Mouse (Mus musculus): ENCODE measurements around the gene Nploc4. TPM values are rescaled to one million over a fixed set of nuclear protein-coding genes. Genes with fewer than 3 reads are reported as not detected.

The Nploc4 gene
- polyA plus RNA-seq, 1 experiment from 2014 or later: 34.5 TPM

- H3K4me2 ChIP-seq: no peak overlapping the region
- H3K4me1 ChIP-seq: peaks cover 2% of the 10 kb centered on the region
- H3K9ac ChIP-seq: no peak overlapping the region
- no peaks in the 10 kb centered on the region for H3K9me3 ChIP-seq
- H3K27ac ChIP-seq: no peak overlapping the region
- ATAC-seq (ENCODE audit: borderline replicate concordance, extremely low read depth, low FRiP score, low TSS enrichment): no peak
- 71% methylated on average over 10 of the region's 10 CpGs for WGBS
- no peak overlapping the region for H3K4me3 ChIP-seq
- no peaks in the 10 kb centered on the region for H3K27me3 ChIP-seq
- peaks cover 7% of the 10 kb centered on the region for H3K36me3 ChIP-seq
These were observed 97.5 kb downstream of the Nploc4 start for GRCm38 (mm10) chr11:120339978-120340513.

- no peaks in the 10 kb centered on the region for H3K27me3 ChIP-seq
- H3K9me3 ChIP-seq: no peaks in the 10 kb centered on the region
- 69% methylated on average over 3 of the region's 3 CpGs for WGBS
- H3K9ac ChIP-seq: no peak overlapping the region
- H3K36me3 ChIP-seq: no peaks in the 10 kb centered on the region
- no peaks in the 10 kb centered on the region for H3K4me1 ChIP-seq
- no peak overlapping the region for H3K4me3 ChIP-seq
- H3K27ac ChIP-seq: no peak overlapping the region
- no peak for ATAC-seq (ENCODE audit: borderline replicate concordance, extremely low read depth, low FRiP score, low TSS enrichment)
- no peak overlapping the region for H3K4me2 ChIP-seq
These were observed 98.7 kb downstream of the Nploc4 start for GRCm38 (mm10) chr11:120338786-120339185.

- Histone ChIP-seq H3K4me2 (no peak overlapping the region), H3K4me3 (no peak overlapping the region), H3K9me3 (no peaks in the 10 kb centered on the region), H3K27me3 (no peaks in the 10 kb centered on the region), H3K4me1 (no peaks in the 10 kb centered on the region), H3K27ac (no peak overlapping the region), H3K36me3 (no peaks in the 10 kb centered on the region), H3K9ac (no peak overlapping the region)
- 37% methylated on average over 2 of the region's 2 CpGs for WGBS
- no peak for ATAC-seq (ENCODE audit: borderline replicate concordance, extremely low read depth, low FRiP score, low TSS enrichment)
These were observed 100.1 kb downstream of the Nploc4 start for GRCm38 (mm10) chr11:120337447-120337846.

- Histone ChIP-seq H3K9me3 (no peaks in the 10 kb centered on the region), H3K9ac (no peak overlapping the region), H3K27ac (no peak overlapping the region), H3K4me2 (no peak overlapping the region), H3K27me3 (no peaks in the 10 kb centered on the region), H3K4me3 (no peak overlapping the region), H3K4me1 (no peaks in the 10 kb centered on the region), H3K36me3 (no peaks in the 10 kb centered on the region)
- 75% methylated on average over 6 of the region's 6 CpGs for WGBS
- no peak for ATAC-seq (ENCODE audit: borderline replicate concordance, extremely low read depth, low FRiP score, low TSS enrichment)
These were observed 102.0 kb downstream of the Nploc4 start for GRCm38 (mm10) chr11:120335431-120336021.

Small RNA genes within 50 kb of the gene (microRNA-seq; reads per million reads assigned to microRNA genes)
- gene Gm23419 (not detected), gene Mir6935 (2.0 reads per million, percentile 5 among the genes with 10 or more reads in this experiment)

Other genes starting within 250 kb of the Nploc4 start
- 8.7 and 9.2 TPM in 2 replicates for gene Bahcc1, start 204.8 kb downstream of the Nploc4 start, polyA plus RNA-seq (2015; fragmentation: Nextera tagmentation; extraction: Ambion mirVana)
- gene Actg1, start 89.2 kb downstream of the Nploc4 start, polyA plus RNA-seq (2015; fragmentation: Nextera tagmentation; extraction: Ambion mirVana): 2,618 and 2,638 TPM in 2 replicates
- 0.38 and 0.56 TPM in 2 replicates for gene Fscn2, start 76.2 kb downstream of the Nploc4 start, polyA plus RNA-seq (2015; fragmentation: Nextera tagmentation; extraction: Ambion mirVana)
- 36.9 and 37.4 TPM in 2 replicates for gene Faap100, start 58.9 kb downstream of the Nploc4 start, polyA plus RNA-seq (2015; fragmentation: Nextera tagmentation; extraction: Ambion mirVana)
- gene Tspan10, start 4.9 kb upstream of the Nploc4 start, polyA plus RNA-seq (2015; fragmentation: Nextera tagmentation; extraction: Ambion mirVana): not detected in 2 replicates
- 0.25 and 0.31 TPM in 2 replicates for gene Pde6g, start 15.8 kb upstream of the Nploc4 start, polyA plus RNA-seq (2015; fragmentation: Nextera tagmentation; extraction: Ambion mirVana)
- gene Oxld1, start 20.4 kb upstream of the Nploc4 start, polyA plus RNA-seq (2015; fragmentation: Nextera tagmentation; extraction: Ambion mirVana): 12.7 and 13.0 TPM in 2 replicates
- gene Ccdc137, start 20.4 kb upstream of the Nploc4 start, polyA plus RNA-seq (2015; fragmentation: Nextera tagmentation; extraction: Ambion mirVana): 31.2 and 35.5 TPM in 2 replicates
- 43.8 and 44.6 TPM in 2 replicates for gene Arl16, start 29.9 kb upstream of the Nploc4 start, polyA plus RNA-seq (2015; fragmentation: Nextera tagmentation; extraction: Ambion mirVana)
- 125 and 133 TPM in 2 replicates for gene Mrpl12, start 46.9 kb upstream of the Nploc4 start, polyA plus RNA-seq (2015; fragmentation: Nextera tagmentation; extraction: Ambion mirVana)
- gene Slc25a10, start 54.1 kb upstream of the Nploc4 start, polyA plus RNA-seq (2015; fragmentation: Nextera tagmentation; extraction: Ambion mirVana): 67.5 and 70.9 TPM in 2 replicates
- 0.91 and 1.1 TPM in 2 replicates for gene Gcgr, start 93.0 kb upstream of the Nploc4 start, polyA plus RNA-seq (2015; fragmentation: Nextera tagmentation; extraction: Ambion mirVana)
- gene Mcrip1, start 112.0 kb upstream of the Nploc4 start, polyA plus RNA-seq (2015; fragmentation: Nextera tagmentation; extraction: Ambion mirVana): 205 and 209 TPM in 2 replicates
- gene Ppp1r27, start 113.4 kb upstream of the Nploc4 start, polyA plus RNA-seq (2015; fragmentation: Nextera tagmentation; extraction: Ambion mirVana): 0.65 and 1.7 TPM in 2 replicates
- 847 and 883 TPM in 2 replicates for gene P4hb, start 135.5 kb upstream of the Nploc4 start, polyA plus RNA-seq (2015; fragmentation: Nextera tagmentation; extraction: Ambion mirVana)
- 697 and 699 TPM in 2 replicates for gene Arhgdia, start 143.9 kb upstream of the Nploc4 start, polyA plus RNA-seq (2015; fragmentation: Nextera tagmentation; extraction: Ambion mirVana)
- 511 and 543 TPM in 2 replicates for gene Alyref, start 160.7 kb upstream of the Nploc4 start, polyA plus RNA-seq (2015; fragmentation: Nextera tagmentation; extraction: Ambion mirVana)
- gene Anapc11, start 160.7 kb upstream of the Nploc4 start, polyA plus RNA-seq (2015; fragmentation: Nextera tagmentation; extraction: Ambion mirVana): 215 and 222 TPM in 2 replicates
- 0.78 and 1.4 TPM in 2 replicates for gene Npb, start 170.8 kb upstream of the Nploc4 start, polyA plus RNA-seq (2015; fragmentation: Nextera tagmentation; extraction: Ambion mirVana)
- gene Pcyt2, start 180.2 kb upstream of the Nploc4 start, polyA plus RNA-seq (2015; fragmentation: Nextera tagmentation; extraction: Ambion mirVana): 103 and 126 TPM in 2 replicates
- gene Sirt7, start 187.5 kb upstream of the Nploc4 start, polyA plus RNA-seq (2015; fragmentation: Nextera tagmentation; extraction: Ambion mirVana): 32.6 and 34.3 TPM in 2 replicates
- gene Mafg, start 195.9 kb upstream of the Nploc4 start, polyA plus RNA-seq (2015; fragmentation: Nextera tagmentation; extraction: Ambion mirVana): 23.3 and 24.5 TPM in 2 replicates
- gene Pycr1, start 206.1 kb upstream of the Nploc4 start, polyA plus RNA-seq (2015; fragmentation: Nextera tagmentation; extraction: Ambion mirVana): 25.4 and 27.2 TPM in 2 replicates
- gene Myadml2, start 210.4 kb upstream of the Nploc4 start, polyA plus RNA-seq (2015; fragmentation: Nextera tagmentation; extraction: Ambion mirVana): 0.55 and 1.3 TPM in 2 replicates
- 4.1 and 4.3 TPM in 2 replicates for gene Notum, start 223.5 kb upstream of the Nploc4 start, polyA plus RNA-seq (2015; fragmentation: Nextera tagmentation; extraction: Ambion mirVana)
- 138 and 143 TPM in 2 replicates for gene Aspscr1, start 235.3 kb upstream of the Nploc4 start, polyA plus RNA-seq (2015; fragmentation: Nextera tagmentation; extraction: Ambion mirVana)